Mouse (Mus musculus): ENCODE data around the gene Zzz3.

- no peak for TF ChIP-seq CTCF (IDR thresholded peaks at IDR 0.05)
- TF ChIP-seq POLR2A (IDR thresholded peaks at IDR 0.05; ENCODE audit: insufficient read depth, low read depth, low read length): no peak
- 0 out of 2 replicates have a peak, but pooled peaks have one; percentile 28 for TF ChIP-seq EP300 (IDR thresholded peaks at IDR 0.05; ENCODE audit: insufficient read depth, low read depth, low read length)
These were observed 62.2 kb downstream of the Zzz3 start for GRCm38 (mm10) chr3:152457308-152458035.
